Mouse (Mus musculus): ENCODE data around the gene Gm8138. TPM values are rescaled to one million over a fixed set of nuclear protein-coding genes. Genes with fewer than 3 reads are reported as not detected.
"Not testable (repeated sequence)": the region's sequence is repeated elsewhere in the genome, so short reads cannot be mapped to it uniquely, and the experiment has no call there.

The Gm8138 gene
- polyA plus RNA-seq (2015; fragmentation: Nextera tagmentation; extraction: Ambion mirVana): not detected in 2 replicates

DNA sequence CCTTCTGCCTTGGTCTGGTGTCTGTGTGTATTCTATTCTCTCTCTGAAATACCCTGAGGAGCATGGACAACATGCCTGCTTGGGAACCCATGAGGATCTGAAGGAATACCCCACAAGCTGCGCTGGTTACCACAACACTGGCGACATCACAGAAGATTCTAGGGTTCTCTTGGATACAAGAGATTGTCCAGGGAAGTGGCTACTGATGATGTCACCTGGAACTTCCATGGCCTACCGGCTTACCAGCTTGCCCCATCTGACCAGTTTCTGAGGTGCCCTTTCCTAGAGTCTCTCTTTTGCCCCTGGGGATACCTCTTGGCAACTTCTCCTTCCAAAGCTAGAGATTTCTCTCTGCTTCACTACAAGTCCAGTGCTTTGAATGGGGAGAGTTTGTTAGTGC is at the start of gene Gm8138:
Gene Gm8138, minus strand, starts transcription at position 101 of the 400 bp plus-strand sequence.
- H3K9ac ChIP-seq; H3K9me3 ChIP-seq; H3K4me3 ChIP-seq; H3K27ac ChIP-seq; H3K27me3 ChIP-seq; H3K4me2 ChIP-seq; ATAC-seq (ENCODE audit: low FRiP score); H3K36me3 ChIP-seq; H3K4me1 ChIP-seq (replicated peaks): not testable (repeated sequence)
- WGBS: no CpG with 5 or more reads among the region's 3 CpGs

DNA sequence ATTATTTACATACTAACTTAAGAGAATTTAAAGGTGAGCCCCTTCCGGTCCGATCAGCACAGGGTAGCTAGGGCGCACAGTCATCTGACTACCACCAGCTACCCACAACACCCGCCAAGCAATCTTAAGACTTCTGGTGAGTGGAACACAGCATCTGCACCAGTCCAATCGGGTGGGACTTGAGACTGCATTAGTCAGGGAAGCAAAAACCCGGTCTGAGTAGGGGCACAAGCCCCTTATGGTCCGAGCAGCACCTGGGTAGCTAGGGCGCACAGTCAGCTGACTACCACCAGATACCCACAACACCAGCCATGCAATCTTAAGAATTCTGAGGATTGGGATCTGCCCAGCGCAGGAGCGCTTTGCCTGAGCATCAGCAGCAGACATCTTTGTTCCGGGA is 54.4 kb downstream of the Gm8138 start:
- not testable (repeated sequence) for H3K9ac ChIP-seq; H3K4me3 ChIP-seq; ATAC-seq (ENCODE audit: low FRiP score); H3K4me1 ChIP-seq (replicated peaks); H3K36me3 ChIP-seq; H3K27me3 ChIP-seq; H3K9me3 ChIP-seq; H3K27ac ChIP-seq; H3K4me2 ChIP-seq
- WGBS: 90% methylated on average over 11 of the region's 11 CpGs

Other genes with a start within 250 kb of the Gm8138 start
- not detected in 2 replicates for gene Gm7233, start 236.5 kb downstream of the Gm8138 start, polyA plus RNA-seq (2015; fragmentation: Nextera tagmentation; extraction: Ambion mirVana)
- not detected in 2 replicates for gene Gm8122, start 181.0 kb downstream of the Gm8138 start, polyA plus RNA-seq (2015; fragmentation: Nextera tagmentation; extraction: Ambion mirVana)
- gene Gm8126, start 157.7 kb downstream of the Gm8138 start, polyA plus RNA-seq (2015; fragmentation: Nextera tagmentation; extraction: Ambion mirVana): not detected in 2 replicates
- 0.16 TPM in 1 of 2 replicates, not detected in the other for gene Gm9732, start 141.3 kb downstream of the Gm8138 start, polyA plus RNA-seq (2015; fragmentation: Nextera tagmentation; extraction: Ambion mirVana)
- not detected in 2 replicates for gene Gm8127, start 122.5 kb downstream of the Gm8138 start, polyA plus RNA-seq (2015; fragmentation: Nextera tagmentation; extraction: Ambion mirVana)
- not detected in 2 replicates for gene 1700001F09Rik, start 68.5 kb downstream of the Gm8138 start, polyA plus RNA-seq (2015; fragmentation: Nextera tagmentation; extraction: Ambion mirVana)
- gene Gm5799, start 127.2 kb upstream of the Gm8138 start, polyA plus RNA-seq (2015; fragmentation: Nextera tagmentation; extraction: Ambion mirVana): not detected in 2 replicates
- not detected in 2 replicates for gene Gm17654, start 162.8 kb upstream of the Gm8138 start, polyA plus RNA-seq (2015; fragmentation: Nextera tagmentation; extraction: Ambion mirVana)
- not detected in 2 replicates for gene Gm10375, start 191.7 kb upstream of the Gm8138 start, polyA plus RNA-seq (2015; fragmentation: Nextera tagmentation; extraction: Ambion mirVana)